Mouse (Mus musculus) 3T3-L1 (cell line): ENCODE data around the gene Sim2.

ENCODE experiments used
- DNase-seq: peaks from one replicate; pipeline ENCODE4 v3.0.0-alpha.2; 2015; ENCODE audit warnings: low read depth, low spot score

Sim2 gene

GRCm38 (mm10) chr16:94163051-94163450, 78.3 kb downstream of the Sim2 start:
- DNase-seq = no peak

- no peak for DNase-seq
These were observed 79.5 kb downstream of the Sim2 start for GRCm38 (mm10) chr16:94164236-94164635.

GRCm38 (mm10) chr16:94164978-94165377, 80.2 kb downstream of the Sim2 start:
- no peak for DNase-seq

DNA sequence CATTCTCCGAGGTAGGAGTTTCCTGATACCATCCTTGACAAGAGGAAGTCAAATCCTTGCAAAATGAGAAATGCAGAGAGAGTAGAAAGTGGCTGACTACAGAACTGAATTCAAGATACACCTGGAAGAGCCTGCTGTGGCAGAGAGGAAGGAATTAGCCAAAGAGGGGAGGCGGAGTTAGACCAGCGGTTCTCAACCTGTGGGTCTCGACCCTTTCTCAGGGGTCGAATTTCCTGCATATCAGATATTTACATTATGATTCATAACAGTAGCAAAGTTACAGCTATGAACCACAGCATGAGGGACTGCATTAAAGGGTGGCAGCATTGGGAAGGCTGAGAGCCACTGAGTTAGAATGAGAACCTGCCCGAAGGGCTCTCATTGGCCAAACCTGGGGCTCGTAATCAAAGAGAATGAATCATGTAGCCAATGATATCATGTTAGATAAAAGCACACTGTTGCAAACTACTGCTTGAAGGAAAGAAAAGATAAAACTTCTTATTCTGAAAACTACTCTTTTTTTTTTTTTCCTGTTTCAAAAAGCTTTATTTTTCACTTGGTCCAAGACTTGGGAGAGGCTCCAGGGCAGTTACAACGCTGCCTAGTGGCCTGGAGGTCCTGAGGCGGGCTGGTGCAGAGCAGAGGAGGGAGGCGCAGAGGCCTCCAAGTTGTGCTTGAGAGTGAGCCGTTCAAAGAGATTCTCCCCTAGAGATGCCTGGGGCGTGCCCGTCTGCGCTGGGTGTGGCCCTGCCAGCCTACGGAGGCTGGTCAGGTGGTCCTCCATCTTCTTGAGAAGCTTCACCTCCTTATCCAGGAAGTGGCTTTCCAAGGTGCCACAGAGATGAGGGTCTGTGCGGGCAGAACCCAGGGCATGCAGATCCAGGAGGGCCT, 84.2 kb downstream of the Sim2 start:
- no peak for DNase-seq

DNA sequence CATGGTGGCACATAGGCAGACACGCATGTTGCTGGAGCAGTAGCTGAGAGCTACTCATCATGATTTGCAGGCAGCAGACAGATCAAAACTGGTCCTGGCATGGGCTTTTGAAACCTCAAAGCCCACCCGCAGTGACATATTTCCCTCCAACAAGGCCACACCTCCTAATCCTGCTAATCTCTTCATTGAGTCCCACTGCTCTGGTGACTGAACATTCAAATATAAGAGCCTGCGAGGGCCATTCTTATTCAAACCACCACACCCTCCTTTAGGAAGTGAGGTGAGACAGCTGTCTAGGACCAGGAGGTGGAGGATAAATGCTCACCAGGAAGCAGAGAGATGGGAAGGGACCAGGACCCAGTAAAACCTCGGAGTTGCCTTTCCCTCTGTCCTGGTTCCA, 85.5 kb downstream of the Sim2 start:
- DNase-seq = no peak

DNA sequence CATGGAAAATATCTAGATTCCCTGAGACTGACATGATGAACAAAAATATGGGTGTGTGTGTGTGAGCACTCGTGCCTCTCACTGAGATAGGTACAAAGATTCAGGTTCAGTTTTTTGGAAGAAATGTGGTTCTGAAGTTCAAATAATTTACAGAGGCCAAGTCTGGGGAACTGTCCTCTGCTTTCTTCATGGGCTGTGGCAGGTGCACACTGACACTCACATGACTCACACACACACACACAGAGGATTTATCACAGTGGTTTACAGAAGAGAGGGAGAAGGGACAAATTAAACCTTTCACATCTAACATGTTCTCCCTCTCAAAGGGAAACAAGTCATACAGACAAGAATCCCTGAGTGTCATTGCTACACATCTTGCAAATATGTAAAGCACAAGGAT, 88.6 kb downstream of the Sim2 start:
- DNase-seq = no peak

DNA sequence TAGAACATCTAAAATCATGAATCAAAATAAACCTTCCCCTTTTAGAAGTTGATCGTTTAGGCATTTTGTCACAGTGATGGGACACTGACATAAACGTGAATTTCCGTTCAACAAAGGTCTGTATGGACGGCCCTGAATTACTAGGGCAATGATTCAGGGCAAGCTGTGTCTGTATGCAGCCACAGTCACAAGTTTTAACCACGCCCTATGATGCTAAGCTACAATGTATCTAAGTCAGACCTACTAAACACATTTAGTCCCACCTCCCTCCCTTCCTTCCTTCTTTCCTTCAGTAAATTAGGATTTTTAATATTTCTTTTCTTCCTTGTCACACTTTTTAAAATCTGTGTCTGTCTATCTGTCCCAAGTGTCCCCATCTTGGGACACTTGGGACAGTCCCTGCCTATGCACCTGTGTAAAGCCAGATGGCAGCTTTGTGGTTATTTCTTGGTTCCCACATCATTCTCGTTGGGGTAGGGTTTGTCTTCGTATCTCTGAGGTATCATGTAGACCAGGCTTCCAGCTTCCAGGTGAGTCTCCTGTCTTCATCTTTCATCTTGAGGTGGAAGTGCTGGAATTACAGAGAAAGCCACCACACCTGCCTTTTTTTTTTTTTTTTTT, 90.7 kb downstream of the Sim2 start:
- no peak for DNase-seq
